Mouse (Mus musculus) heart, adult 2 months (tissue): ENCODE measurements at regions not wholly inside any gene's neighbourhood (a gene's known extent, or its start where the extent isn't known, plus 50 kb on each side); places are given as distances from the start of the nearest gene placed in this dataset.
"Not testable (repeated sequence)": the region's sequence is repeated elsewhere in the genome, so short reads cannot be mapped to it uniquely, and the experiment has no call there.

Experiments used
- DNase-seq, 2 experiments: peaks; one replicate each; pipeline ENCODE4 v3.0.0; 2021
- H3K27ac ChIP-seq: fragments of 200-600 bp; 2 replicates; pipeline ENCODE4 v1.8.1; 2022
- H3K27me3 ChIP-seq: fragments of 200-500 bp; 2 replicates; pipeline ENCODE4 v1.6.1; 2012; ENCODE audit warnings: mild to moderate bottlenecking, low read length, inconsistent platforms, mixed read lengths; ENCODE audit not compliant: control insufficient read depth, insufficient read depth
- H3K36me3 ChIP-seq: fragments of 200-500 bp; 2 replicates; pipeline ENCODE4 v1.6.1; 2012; ENCODE audit warnings: low read length, inconsistent platforms; ENCODE audit not compliant: control insufficient read depth, insufficient read depth
- H3K4me1 ChIP-seq: fragments of 200-500 bp; 2 replicates; pipeline ENCODE4 v1.6.1; 2011; ENCODE audit warnings: low read length; ENCODE audit not compliant: control insufficient read depth, insufficient read depth
- H3K4me3 ChIP-seq: fragments of 200-600 bp; 2 replicates; pipeline ENCODE4 v1.8.1; 2022
- H3K79me2 ChIP-seq: fragments of 200-500 bp; replicated peaks from 2 replicates; pipeline ENCODE4 v1.6.1; 2012; ENCODE audit warnings: mild to moderate bottlenecking, inconsistent platforms, low read length, moderate library complexity, mixed read lengths; ENCODE audit not compliant: control insufficient read depth, insufficient read depth
- H3K9ac ChIP-seq: fragments of 200-500 bp; 2 replicates; pipeline ENCODE4 v1.6.1; 2012; ENCODE audit warnings: low read depth, mild to moderate bottlenecking, control low read depth, inconsistent platforms, low read length, mixed read lengths
- CTCF ChIP-seq: fragments of 200-600 bp; IDR thresholded peaks from 2 replicates; pipeline ENCODE4 v1.8.1; 2022; ENCODE audit warnings: antibody characterized with exemption, mild to moderate bottlenecking, moderate library complexity
- EP300 ChIP-seq: fragments of 200-500 bp; IDR thresholded peaks from 2 replicates; pipeline ENCODE4 v1.6.1; 2011; ENCODE audit warnings: low read depth, low read length, control low read depth; ENCODE audit not compliant: insufficient read depth
- POLR2A ChIP-seq: fragments of 200-500 bp; IDR thresholded peaks from 2 replicates; pipeline ENCODE4 v1.6.1; 2011; ENCODE audit warnings: mild to moderate bottlenecking, low read depth, low read length, control low read depth; ENCODE audit not compliant: insufficient read depth
- WGBS: fragments of 180-500 bp; shearing (Covaris S2); methylation state at CpG from one replicate; pipeline ENCODE4 v1.1.7; 2018; 5-methylcytosine and 5-hydroxymethylcytosine counted together
- intact Hi-C: fragments of 180-260 bp; cut with DNase I; formaldehyde crosslinking; loops from one replicate; pipeline ENCODE4 v1.15.1; 2025

- no peaks in the 10 kb centered on the region for H3K4me1 ChIP-seq
- H3K79me2 ChIP-seq: no peaks in the 10 kb centered on the region
- TF ChIP-seq POLR2A (no peak), CTCF (no peak), EP300 (no peak)
- intact Hi-C loops: no loop called here
- no peak for DNase-seq
- H3K4me3 ChIP-seq: no peak overlapping the region
- no peaks in the 10 kb centered on the region for H3K27me3 ChIP-seq
- H3K27ac ChIP-seq: no peak overlapping the region
- WGBS: 44% methylated on average over 3 of the region's 3 CpGs
- no peaks in the 10 kb centered on the region for H3K36me3 ChIP-seq
- H3K9ac ChIP-seq: no peak overlapping the region
Observed at GRCm38 (mm10) chr1:102185925-102186324, 2413.4 kb downstream of the Cntnap5b start.

- WGBS: 72% methylated on average over 3 of the region's 3 CpGs
- Histone ChIP-seq H3K79me2 (no peaks in the 10 kb centered on the region), H3K4me1 (no peaks in the 10 kb centered on the region), H3K4me3 (no peak overlapping the region), H3K27ac (no peak overlapping the region), H3K36me3 (no peaks in the 10 kb centered on the region), H3K27me3 (no peaks in the 10 kb centered on the region), H3K9ac (no peak overlapping the region)
- intact Hi-C loops: no loop called here
- TF ChIP-seq EP300: no peak
- TF ChIP-seq POLR2A: no peak
- no peak for TF ChIP-seq CTCF
- no peak for DNase-seq
Observed at GRCm38 (mm10) chr1:102235473-102235872, 2462.9 kb downstream of the Cntnap5b start.

- H3K4me3 ChIP-seq, intact Hi-C loops, H3K27me3 ChIP-seq, H3K4me1 ChIP-seq, H3K36me3 ChIP-seq, DNase-seq, H3K27ac ChIP-seq, H3K79me2 ChIP-seq, H3K9ac ChIP-seq: not testable (repeated sequence)
- 77% methylated on average over 5 of the region's 5 CpGs for WGBS
Observed at GRCm38 (mm10) chr1:102263126-102263860, 2490.7 kb downstream of the Cntnap5b start.

- WGBS: 82% methylated on average over 4 of the region's 4 CpGs
- H3K79me2 ChIP-seq, intact Hi-C loops, H3K36me3 ChIP-seq, H3K27ac ChIP-seq, DNase-seq, H3K4me1 ChIP-seq, H3K27me3 ChIP-seq, H3K9ac ChIP-seq, H3K4me3 ChIP-seq: not testable (repeated sequence)
Observed at GRCm38 (mm10) chr1:102264457-102264856, 2491.9 kb downstream of the Cntnap5b start.

GRCm38 (mm10) chr1:102274456-102274855, 2493.9 kb upstream of the Cdh20 start:
- H3K27me3 ChIP-seq: no peaks in the 10 kb centered on the region
- H3K4me1 ChIP-seq: no peaks in the 10 kb centered on the region
- intact Hi-C loops: no loop called here
- no peak overlapping the region for H3K4me3 ChIP-seq
- no peak overlapping the region for H3K27ac ChIP-seq
- no peak overlapping the region for H3K9ac ChIP-seq
- no peaks in the 10 kb centered on the region for H3K79me2 ChIP-seq
- no peak for DNase-seq
- no peaks in the 10 kb centered on the region for H3K36me3 ChIP-seq
- TF ChIP-seq POLR2A: no peak
- TF ChIP-seq CTCF: no peak
- no peak for TF ChIP-seq EP300

GRCm38 (mm10) chr1:102288288-102288687, 2480.0 kb upstream of the Cdh20 start:
- Histone ChIP-seq H3K9ac (no peak overlapping the region), H3K4me1 (no peaks in the 10 kb centered on the region), H3K4me3 (no peak overlapping the region), H3K27me3 (no peaks in the 10 kb centered on the region), H3K27ac (no peak overlapping the region), H3K79me2 (no peaks in the 10 kb centered on the region), H3K36me3 (no peaks in the 10 kb centered on the region)
- no peak for TF ChIP-seq CTCF
- no peak for TF ChIP-seq EP300
- TF ChIP-seq POLR2A: no peak
- intact Hi-C loops: no loop called here
- WGBS: 31% methylated on average over 1 of the region's 1 CpGs
- no peak for DNase-seq
